Mouse (Mus musculus) kidney, adult 2 months (tissue): Measurements from ENCODE around the gene Eid2b. TPM values are rescaled to one million over a fixed set of nuclear protein-coding genes. Genes with fewer than 3 reads are reported as not detected.
A peak's percentile ranks its signal among the peaks of the same experiment; 100 is the strongest.

Experiments
- DNase-seq: peaks from one replicate; pipeline ENCODE4 v3.0.0; 2021
- H3K27ac ChIP-seq: fragments of 200-500 bp; 2 replicates; pipeline ENCODE4 v1.5.1; 2012; ENCODE audit warnings: low read depth, low read length, control low read depth, inconsistent platforms; ENCODE audit not compliant: insufficient read depth
- H3K27me3 ChIP-seq: fragments of 200-500 bp; replicated peaks from 2 replicates; pipeline ENCODE4 v1.6.1; 2012; ENCODE audit warnings: mild to moderate bottlenecking, moderate library complexity, low read length, inconsistent platforms; ENCODE audit not compliant: control insufficient read depth, insufficient read depth
- H3K36me3 ChIP-seq: fragments of 200-500 bp; 2 replicates; pipeline ENCODE4 v1.6.1; 2012; ENCODE audit warnings: mild to moderate bottlenecking, moderate library complexity, low read length, inconsistent platforms; ENCODE audit not compliant: control insufficient read depth, insufficient read depth
- H3K4me1 ChIP-seq: fragments of 200-500 bp; 2 replicates; pipeline ENCODE4 v1.6.1; 2011; ENCODE audit warnings: low read length; ENCODE audit not compliant: control insufficient read depth, insufficient read depth
- H3K4me3 ChIP-seq: fragments of 200-500 bp; 2 replicates; pipeline ENCODE4 v1.5.1; 2011; ENCODE audit warnings: mild to moderate bottlenecking, low read depth, low read length, control low read depth; ENCODE audit not compliant: insufficient read depth
- CTCF ChIP-seq: fragments of 200-500 bp; conservative IDR thresholded peaks from 2 replicates; pipeline ENCODE4 v1.5.1; 2011; ENCODE audit warnings: low read depth, mild to moderate bottlenecking, control low read depth, low read length, moderate library complexity, mixed read lengths; ENCODE audit not compliant: insufficient read depth, insufficient read length
- POLR2A ChIP-seq: fragments of 200-500 bp; IDR thresholded peaks from one replicate; pipeline ENCODE4 v1.6.1; 2011; ENCODE audit warnings: low read depth, low read length, control low read depth
- WGBS: fragments of 180-500 bp; shearing (Covaris S2); methylation state at CpG from one replicate; pipeline ENCODE4 v1.1.7; 2018; 5-methylcytosine and 5-hydroxymethylcytosine counted together
- polyA plus RNA-seq: library from polyadenylated mRNA; depleted of rRNA; stranded (reverse); fragments of >200 nt; gene quantifications from 2 replicates; pipeline ENCODE4 v1.2.3, GENCODE M21; 2012

Eid2b gene
- polyA plus RNA-seq, 1 experiment = 7.7 TPM

- H3K4me1 ChIP-seq = peaks cover 5% of the 10 kb centered on the region; the same call in 1 of the 2 replicates
- H3K36me3 ChIP-seq = no peaks in the 10 kb centered on the region
- TF ChIP-seq POLR2A (no peak), CTCF (no peak)
- 74% methylated on average over 7 of the region's 7 CpGs for WGBS
- peak overlapping the region; percentile 98; the same call in 1 of the 2 replicates for H3K4me3 ChIP-seq
- DNase-seq = no peak
- H3K27ac ChIP-seq = no peak overlapping the region
- no peaks in the 10 kb centered on the region for H3K27me3 ChIP-seq
Observed at GRCm38 (mm10) chr7:28278279-28278652, 727 bp downstream of the Eid2b start.

- Histone ChIP-seq H3K27me3 (no peaks in the 10 kb centered on the region), H3K4me3 (no peak overlapping the region), H3K36me3 (no peaks in the 10 kb centered on the region), H3K4me1 (peaks cover 5% of the 10 kb centered on the region; the same call in 1 of the 2 replicates), H3K27ac (no peak overlapping the region)
- TF ChIP-seq CTCF = no peak
- no peak for TF ChIP-seq POLR2A
- 33% methylated on average over 7 of the region's 7 CpGs for WGBS
- peak; percentile 37 for DNase-seq
Observed at GRCm38 (mm10) chr7:28280630-28281029, 3.1 kb downstream of the Eid2b start.

GRCm38 (mm10) chr7:28290165-28290564 lies 12.6 kb downstream of the Eid2b start:
- H3K27me3 ChIP-seq = peaks cover 5% of the 10 kb centered on the region; the same call in 1 of the 2 replicates
- no peak for DNase-seq
- TF ChIP-seq CTCF = no peak
- no peak for TF ChIP-seq POLR2A
- no peak overlapping the region for H3K4me3 ChIP-seq
- H3K27ac ChIP-seq = no peak overlapping the region
- no peaks in the 10 kb centered on the region for H3K4me1 ChIP-seq
- no peaks in the 10 kb centered on the region for H3K36me3 ChIP-seq
- 2% methylated on average over 16 of the region's 18 CpGs for WGBS

GRCm38 (mm10) chr7:28290638-28291590 lies 13.4 kb downstream of the Eid2b start, which contains the start of gene Selenov:
TSS of gene Selenov (minus strand) at chr7:28291186.
- H3K36me3 ChIP-seq = no peaks in the 10 kb centered on the region
- no peak within 1 kb of the TSS for H3K27ac ChIP-seq
- no peaks in the 10 kb centered on the region for H3K4me1 ChIP-seq
- DNase-seq = no peak
- no peak within 1 kb of the TSS for H3K4me3 ChIP-seq
- WGBS = 2% methylated on average over 52 of the region's 52 CpGs
- TF ChIP-seq POLR2A (no peak), CTCF (no peak)
- H3K27me3 ChIP-seq = peaks cover 5% of the 10 kb centered on the region; the same call in 1 of the 2 replicates

GRCm38 (mm10) chr7:28294481-28294880 lies 16.9 kb downstream of the Eid2b start:
- H3K4me3 ChIP-seq = peak overlapping the region; percentile 46
- WGBS = 1% methylated on average over 63 of the region's 63 CpGs

GRCm38 (mm10) chr7:28298837-28299625 lies 21.5 kb downstream of the Eid2b start:
- Histone ChIP-seq H3K36me3 (no peaks in the 10 kb centered on the region), H3K4me1 (no peaks in the 10 kb centered on the region), H3K27me3 (0 out of 2 replicates have a peak, but pooled peaks cover 2% of the 10 kb centered on the region), H3K27ac (no peak overlapping the region), H3K4me3 (no peak overlapping the region)
- TF ChIP-seq CTCF = peak; percentile 68
- no peak for TF ChIP-seq POLR2A
- WGBS = 15% methylated on average over 43 of the region's 43 CpGs
- DNase-seq = peak; percentile 67

More at GRCm38 (mm10) chr7:28294481-28294880, 16.9 kb downstream of the Eid2b start:
- Histone ChIP-seq H3K27me3 (peaks cover 5% of the 10 kb centered on the region; the same call in 1 of the 2 replicates), H3K4me1 (no peaks in the 10 kb centered on the region), H3K27ac (no peak overlapping the region), H3K36me3 (no peaks in the 10 kb centered on the region)
- TF ChIP-seq CTCF (no peak), POLR2A (no peak)
- peak; percentile 65 for DNase-seq

GRCm38 (mm10) chr7:28301616-28302433 lies 24.3 kb downstream of the Eid2b start, which contains the start of gene Dll3:
TSS of gene Dll3 (minus strand) at chr7:28302238.
- DNase-seq = peak; percentile 43
- WGBS = 3% methylated on average over 30 of the region's 30 CpGs

More at GRCm38 (mm10) chr7:28301616-28302433, 24.3 kb downstream of the Eid2b start, which contains the start of gene Dll3:
- no peaks in the 10 kb centered on the region for H3K27me3 ChIP-seq
- H3K4me3 ChIP-seq = no peak within 1 kb of the TSS
- TF ChIP-seq CTCF (peak; percentile 50), POLR2A (no peak)
- no peak within 1 kb of the TSS for H3K27ac ChIP-seq
- no peaks in the 10 kb centered on the region for H3K4me1 ChIP-seq
- no peaks in the 10 kb centered on the region for H3K36me3 ChIP-seq
